Mouse (Mus musculus) A20 (cell line): ENCODE data around the gene 5031439G07Rik.
A peak's percentile ranks its signal among the peaks of the same experiment; 100 is the strongest.
"Not testable (repeated sequence)": the region's sequence is repeated elsewhere in the genome, so short reads cannot be mapped to it uniquely, and the experiment has no call there.

Experiments used
- DNase-seq: peaks from one replicate; pipeline ENCODE4 v3.0.0-alpha.2; 2011; ENCODE audit warnings: low read depth, low spot score

The 5031439G07Rik gene

DNA sequence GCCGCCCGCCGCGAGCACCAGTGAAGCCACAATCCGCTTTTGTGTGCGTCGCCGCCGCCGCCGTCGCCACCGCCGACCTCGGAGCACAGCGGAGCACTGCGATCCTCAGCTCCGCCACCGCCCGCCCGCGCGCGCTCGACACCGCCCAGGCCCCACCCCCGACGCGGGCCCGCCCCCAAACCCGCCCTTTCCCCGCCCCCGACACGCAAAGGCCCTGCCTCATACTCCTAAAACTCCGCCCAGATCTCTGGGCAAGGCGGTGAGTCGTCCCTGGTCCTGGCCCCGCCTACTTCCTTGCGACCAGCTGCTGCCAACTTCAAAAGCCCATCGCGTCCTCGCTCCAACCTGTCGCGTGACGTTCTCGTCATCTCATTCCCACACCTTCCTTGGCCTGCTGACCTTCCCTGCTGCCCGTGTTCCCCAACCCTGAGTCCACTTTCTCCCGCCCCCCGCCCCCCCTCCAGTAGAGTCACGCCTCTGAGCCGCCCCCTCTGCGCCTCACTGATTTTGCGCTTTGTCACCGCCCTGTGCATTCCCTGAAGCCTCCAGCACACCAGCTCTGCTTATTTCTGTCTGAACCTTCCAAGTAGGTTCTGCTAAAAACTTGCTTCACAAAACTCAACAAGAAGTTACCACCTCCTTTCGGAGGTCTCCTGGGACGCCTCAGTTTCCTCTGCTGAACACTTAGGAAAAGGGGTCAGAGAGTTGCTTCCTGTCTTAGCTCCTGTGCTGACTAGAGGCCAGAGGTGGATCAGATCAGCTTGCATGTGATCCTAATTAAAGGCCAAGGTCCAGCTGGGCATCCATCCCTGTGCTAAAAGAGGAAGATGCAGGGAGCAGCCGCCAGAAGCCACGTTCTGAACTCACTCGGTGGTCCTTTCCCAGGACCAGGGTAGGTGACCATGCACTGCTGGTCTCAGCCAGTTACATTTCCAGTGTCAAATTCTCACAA is at the start of gene 5031439G07Rik:
5031439G07Rik (minus strand) TSS at position 678 of the 952 bp plus-strand sequence.
- peak; percentile 96 for DNase-seq

- no peak for DNase-seq
Measured at GRCm38 (mm10) chr15:85037343-85037690, 49.0 kb upstream of the 5031439G07Rik start.

GRCm38 (mm10) chr15:85036566-85037342 is 48.4 kb upstream of the 5031439G07Rik start:
- DNase-seq: peak; percentile 99

- DNase-seq: not testable (repeated sequence)
Measured at GRCm38 (mm10) chr15:85033916-85034315, 45.6 kb upstream of the 5031439G07Rik start.

- DNase-seq: no peak
Measured at GRCm38 (mm10) chr15:85031866-85032265, 43.5 kb upstream of the 5031439G07Rik start.

- not testable (repeated sequence) for DNase-seq
Measured at GRCm38 (mm10) chr15:85030643-85031042, 42.3 kb upstream of the 5031439G07Rik start.

DNA sequence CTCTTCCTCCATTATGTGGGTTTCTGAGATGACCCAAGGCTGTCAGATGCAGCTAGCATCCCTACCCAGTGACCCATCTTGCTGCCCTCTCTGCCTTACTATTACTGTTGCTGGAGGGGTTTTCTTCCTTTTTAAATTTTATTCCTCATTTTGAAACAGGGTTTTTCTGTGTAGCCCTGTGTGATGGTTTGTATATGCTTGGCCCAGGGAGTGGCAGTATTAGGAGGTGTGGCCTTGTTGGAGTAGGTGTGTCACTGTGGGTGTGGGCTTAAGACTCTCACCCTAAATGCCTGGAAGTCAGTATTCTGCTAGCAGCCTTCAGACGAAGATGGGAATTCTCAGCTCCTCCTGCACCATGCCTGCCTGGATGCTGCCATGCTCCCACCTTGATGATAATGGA is 40.3 kb upstream of the 5031439G07Rik start, which contains the start of gene Fam118a:
Fam118a (plus strand) TSS at position 301 of the 400 bp plus-strand sequence.
- not testable (repeated sequence) for DNase-seq

DNA sequence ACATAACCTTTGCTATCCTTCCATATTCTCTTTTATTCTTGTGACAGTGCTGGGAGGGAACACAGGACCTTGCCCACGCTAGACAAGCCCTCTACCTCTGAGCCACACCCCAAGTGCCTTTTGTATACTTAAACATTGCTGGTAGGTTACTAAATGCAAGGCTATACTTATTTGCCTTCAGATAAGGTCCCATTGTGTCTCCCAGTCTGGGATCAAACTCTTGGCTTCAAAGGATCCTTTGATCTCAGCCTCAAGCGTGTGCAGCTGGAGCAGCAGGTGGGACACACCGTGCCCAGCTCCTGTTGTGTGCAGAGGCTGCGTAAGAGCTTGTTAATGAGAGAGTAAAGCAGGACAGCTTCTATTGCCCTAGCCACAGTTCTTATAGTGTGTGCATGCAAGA is 39.4 kb upstream of the 5031439G07Rik start:
- DNase-seq: no peak

GRCm38 (mm10) chr15:85026197-85026596 is 37.8 kb upstream of the 5031439G07Rik start:
- DNase-seq: no peak

GRCm38 (mm10) chr15:85022211-85022610 is 33.9 kb upstream of the 5031439G07Rik start:
- DNase-seq: no peak

GRCm38 (mm10) chr15:85016951-85017664 is 28.8 kb upstream of the 5031439G07Rik start, which contains the start of gene Upk3a:
Upk3a (plus strand) TSS chr15:85017141.
- peak; percentile 71 for DNase-seq

DNA sequence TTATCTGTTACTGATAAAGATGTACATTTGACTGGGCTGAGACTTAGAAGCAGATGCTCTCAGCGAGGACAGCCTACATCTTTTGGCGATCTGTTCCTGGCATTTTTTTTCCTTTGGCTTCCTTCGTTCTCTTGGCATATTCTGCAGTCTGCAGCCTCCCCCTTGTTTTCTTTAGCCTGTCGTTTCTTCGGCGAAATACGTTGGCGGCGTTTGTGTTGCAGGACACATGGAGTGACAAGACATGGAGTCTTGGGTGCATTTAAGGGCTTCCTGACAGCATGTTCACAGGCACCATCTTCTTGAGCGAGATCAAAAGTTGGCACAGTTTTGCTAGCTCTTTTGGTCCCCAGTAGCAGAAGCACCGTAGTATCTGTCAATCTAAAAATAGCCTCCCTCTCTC is 27.4 kb upstream of the 5031439G07Rik start:
- DNase-seq: no peak

DNA sequence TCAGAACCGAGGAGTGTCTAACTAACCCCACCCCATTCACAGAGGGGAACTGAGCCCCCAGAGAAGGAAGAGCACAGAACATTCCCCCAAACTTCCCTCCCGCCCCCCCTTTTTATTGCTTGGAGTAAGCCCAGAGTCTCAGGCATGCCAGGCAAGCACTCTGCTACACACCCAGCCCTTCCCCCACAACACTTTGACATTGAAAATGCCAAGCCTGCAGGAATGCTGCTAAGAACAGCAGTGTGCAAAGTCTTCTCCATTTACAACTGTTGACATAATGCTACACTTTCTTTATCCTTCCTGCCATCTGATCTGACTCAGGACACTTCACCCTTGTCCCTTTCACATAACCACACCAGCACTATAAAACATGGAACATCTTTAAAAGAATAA is 24.3 kb upstream of the 5031439G07Rik start:
- DNase-seq: no peak

DNA sequence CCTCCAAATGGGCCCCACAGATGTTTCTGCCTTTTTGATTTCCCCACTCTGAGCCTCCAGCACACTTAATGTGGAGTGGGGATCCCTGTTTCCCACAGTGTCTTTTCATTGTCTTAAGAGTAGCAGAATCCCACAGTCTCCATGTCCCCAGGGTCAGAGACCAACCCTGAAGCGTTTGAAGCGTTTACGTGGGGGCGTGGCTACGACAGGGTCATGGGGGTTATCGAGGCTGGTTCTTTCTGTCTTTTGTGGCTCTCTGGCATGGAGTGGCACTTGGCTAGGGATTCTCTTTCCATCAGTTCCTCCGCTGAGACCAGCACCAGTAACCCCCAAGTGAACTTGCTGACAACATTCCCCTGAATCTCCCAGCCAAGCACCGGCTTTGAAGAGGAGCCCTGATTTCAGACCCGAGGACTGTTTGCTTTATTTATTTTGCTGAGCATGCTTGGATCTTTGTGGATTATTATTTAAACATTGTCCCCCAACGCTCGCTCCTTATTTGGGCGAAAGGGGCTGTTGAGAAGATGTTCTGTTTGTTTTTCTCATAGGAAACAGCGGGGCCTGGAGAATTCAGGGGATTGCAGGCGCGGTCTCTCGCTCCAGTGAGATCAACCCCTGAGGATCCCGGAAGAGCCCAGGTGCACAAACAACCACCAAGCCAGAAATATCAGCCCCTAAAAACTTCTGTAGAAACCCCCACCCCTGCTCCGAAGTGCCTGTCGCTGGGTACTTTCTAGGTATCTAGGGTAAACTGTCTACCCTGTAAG is 23.7 kb upstream of the 5031439G07Rik start:
- DNase-seq: no peak

GRCm38 (mm10) chr15:85009666-85010065 is 21.3 kb upstream of the 5031439G07Rik start:
- no peak for DNase-seq

DNA sequence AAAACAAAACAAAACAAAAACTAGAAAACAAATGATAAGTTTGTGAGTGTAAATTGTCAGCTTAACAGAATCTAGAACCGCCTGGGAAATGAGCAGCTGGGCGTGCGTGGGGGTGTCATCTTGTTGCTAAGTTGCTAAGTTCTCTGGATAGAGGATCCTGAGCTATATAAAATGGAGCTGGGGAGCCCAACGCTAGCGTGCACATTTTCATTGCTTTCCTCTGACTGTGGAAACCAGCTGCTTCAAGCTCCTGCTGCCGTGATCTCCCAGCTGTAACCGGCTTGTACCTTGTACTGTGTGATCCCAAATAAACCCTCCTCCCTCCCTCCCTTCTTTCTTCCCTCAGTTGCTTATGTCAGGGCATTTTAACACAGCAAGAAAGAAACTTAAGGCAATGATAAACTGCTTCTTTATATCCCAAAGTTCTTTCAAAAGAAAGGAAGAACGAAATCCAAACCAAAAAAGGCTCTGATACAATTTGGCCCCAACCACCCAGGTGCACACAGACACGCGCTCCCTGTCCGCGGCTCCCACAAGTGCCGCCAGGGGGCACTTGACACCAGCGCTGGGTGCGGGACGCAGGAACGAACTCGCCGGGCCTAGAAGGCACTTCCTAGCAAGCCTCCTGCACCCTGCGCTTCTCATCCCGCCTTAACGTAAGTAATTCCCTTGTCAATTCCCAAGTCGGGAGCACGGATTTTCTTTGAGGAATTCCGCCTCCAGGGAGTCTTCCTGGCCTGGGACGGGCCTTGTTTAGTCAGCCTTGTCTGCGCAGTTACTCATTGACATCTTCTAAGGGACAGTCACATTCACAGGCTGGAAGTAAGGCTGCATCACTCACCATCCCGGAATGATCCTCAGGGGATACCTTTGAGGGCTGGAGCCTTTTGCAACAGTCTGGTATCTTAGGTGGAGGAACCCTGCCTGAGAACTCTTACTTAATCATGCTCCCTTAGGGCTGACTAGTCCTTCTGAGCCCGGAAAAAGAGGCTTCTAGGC is 12.9 kb upstream of the 5031439G07Rik start:
- peak; percentile 90 for DNase-seq

DNA sequence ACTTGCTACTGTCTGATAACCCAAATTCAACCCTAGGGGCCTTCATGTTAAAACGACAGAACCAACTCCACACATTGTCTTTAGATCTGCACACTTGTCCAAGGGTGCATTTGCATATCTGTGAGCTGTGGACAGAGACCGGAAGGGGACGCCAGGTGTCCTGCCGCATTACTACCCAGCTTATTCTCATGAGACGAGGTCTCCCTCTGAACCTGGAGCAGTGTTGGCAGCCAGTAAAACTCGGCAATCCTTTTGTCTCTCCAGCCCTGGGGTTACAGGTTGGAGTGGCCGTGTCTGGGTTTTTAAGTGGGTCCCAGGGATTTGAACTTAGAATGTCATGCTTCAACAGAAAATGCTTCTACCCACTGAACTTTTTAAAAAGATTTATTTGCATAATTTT is 11.6 kb upstream of the 5031439G07Rik start:
- peak; percentile 93 for DNase-seq

DNA sequence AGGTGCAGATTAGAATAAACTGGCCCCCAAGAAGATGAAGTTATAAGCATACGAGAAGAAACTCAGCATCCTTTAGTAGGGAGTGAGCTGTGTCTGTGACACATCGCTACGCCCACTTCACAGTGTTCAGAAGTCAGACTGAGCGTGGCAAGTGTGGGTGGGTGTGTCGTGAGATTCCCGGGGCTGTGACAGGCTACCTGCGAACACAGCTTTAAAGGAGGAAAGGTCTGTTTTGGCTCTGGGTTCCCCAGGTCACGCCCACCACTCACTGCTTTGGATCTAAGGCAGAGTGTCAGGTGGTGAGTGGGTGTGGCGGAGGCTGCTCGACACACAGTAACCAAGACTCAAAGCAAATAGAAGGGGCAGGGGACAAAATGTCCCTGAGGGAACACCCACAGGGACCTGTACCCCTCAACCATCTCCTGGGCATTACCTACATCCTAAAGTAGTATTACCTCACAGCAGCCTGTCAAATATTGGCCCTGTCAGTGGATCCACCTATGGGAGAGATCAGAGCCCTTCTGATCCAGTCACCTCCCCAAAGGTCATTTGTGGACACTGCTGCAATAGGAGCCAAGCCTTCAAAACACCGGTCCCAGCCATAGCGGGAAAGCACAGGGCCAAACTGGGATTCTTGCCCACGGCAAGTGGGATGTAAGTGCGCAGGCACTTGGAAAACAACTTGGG is 9.6 kb upstream of the 5031439G07Rik start:
- DNase-seq: no peak

GRCm38 (mm10) chr15:84995967-84996366 is 7.6 kb upstream of the 5031439G07Rik start:
- DNase-seq: peak; percentile 84
